Mouse (Mus musculus) ovary, postnatal 14 days (tissue): ENCODE results near the gene Ddx25.
A peak's percentile ranks its signal among the peaks of the same experiment; 100 is the strongest.

ENCODE experiments used
- DNase-seq: peaks from one replicate; pipeline ENCODE4 v3.0.0; 2022; ENCODE audit warnings: low spot score

Ddx25 gene

GRCm38 (mm10) chr9:35541488-35541887 is 16.8 kb downstream of the Ddx25 start:
- DNase-seq = peak; percentile 84

- DNase-seq = no peak
Measured at GRCm38 (mm10) chr9:35541024-35541423, 17.3 kb downstream of the Ddx25 start.

GRCm38 (mm10) chr9:35539001-35539750 is 19.2 kb downstream of the Ddx25 start:
- DNase-seq = no peak

GRCm38 (mm10) chr9:35535876-35536275 is 22.5 kb downstream of the Ddx25 start:
- DNase-seq = no peak

GRCm38 (mm10) chr9:35535110-35535509 is 23.2 kb downstream of the Ddx25 start:
- DNase-seq = peak; percentile 49

- DNase-seq = peak; percentile 20
Measured at GRCm38 (mm10) chr9:35533266-35533665, 25.1 kb downstream of the Ddx25 start.

GRCm38 (mm10) chr9:35529796-35530195 is 28.5 kb downstream of the Ddx25 start:
- DNase-seq = no peak

- no peak for DNase-seq
Measured at GRCm38 (mm10) chr9:35529141-35529540, 29.2 kb downstream of the Ddx25 start.

GRCm38 (mm10) chr9:35523941-35524411 is 34.4 kb downstream of the Ddx25 start:
- DNase-seq = peak; percentile 63

GRCm38 (mm10) chr9:35523541-35523940 is 34.8 kb downstream of the Ddx25 start:
- DNase-seq = peak; percentile 43

GRCm38 (mm10) chr9:35522821-35523515 is 35.4 kb downstream of the Ddx25 start:
- no peak for DNase-seq

- DNase-seq = no peak
Measured at GRCm38 (mm10) chr9:35522241-35522640, 36.1 kb downstream of the Ddx25 start.

- DNase-seq = no peak
Measured at GRCm38 (mm10) chr9:35520631-35521348, 37.5 kb downstream of the Ddx25 start.

GRCm38 (mm10) chr9:35518169-35518568 is 40.2 kb downstream of the Ddx25 start, which contains the start of gene Gm1113:
Gm1113 (minus strand) TSS chr9:35518269.
- no peak for DNase-seq

- no peak for DNase-seq
Measured at GRCm38 (mm10) chr9:35516711-35517110, 41.6 kb downstream of the Ddx25 start.

GRCm38 (mm10) chr9:35516182-35516581 is 42.1 kb downstream of the Ddx25 start:
- no peak for DNase-seq

GRCm38 (mm10) chr9:35513900-35514299 is 44.4 kb downstream of the Ddx25 start:
- no peak for DNase-seq

- peak; percentile 24 for DNase-seq
Measured at GRCm38 (mm10) chr9:35508234-35508633, 50.1 kb downstream of the Ddx25 start.

- DNase-seq = no peak
Measured at GRCm38 (mm10) chr9:35502361-35503000, 55.8 kb downstream of the Ddx25 start.

- no peak for DNase-seq
Measured at GRCm38 (mm10) chr9:35499946-35500345, 58.4 kb downstream of the Ddx25 start.

GRCm38 (mm10) chr9:35495471-35495870 is 62.9 kb downstream of the Ddx25 start:
- no peak for DNase-seq

GRCm38 (mm10) chr9:35494937-35495336 is 63.4 kb downstream of the Ddx25 start:
- DNase-seq = no peak
